Mouse (Mus musculus): Measurements from ENCODE around the gene Phb2. TPM values are rescaled to one million over a fixed set of nuclear protein-coding genes. Genes with fewer than 3 reads are reported as not detected.

Gene Phb2
- polyA plus RNA-seq (2014; fragmentation: Illumina TruSeq; extraction: RNeasy Lipid Tissue Mini Kit (QIAGEN cat#74804)): 26.3 TPM

DNA sequence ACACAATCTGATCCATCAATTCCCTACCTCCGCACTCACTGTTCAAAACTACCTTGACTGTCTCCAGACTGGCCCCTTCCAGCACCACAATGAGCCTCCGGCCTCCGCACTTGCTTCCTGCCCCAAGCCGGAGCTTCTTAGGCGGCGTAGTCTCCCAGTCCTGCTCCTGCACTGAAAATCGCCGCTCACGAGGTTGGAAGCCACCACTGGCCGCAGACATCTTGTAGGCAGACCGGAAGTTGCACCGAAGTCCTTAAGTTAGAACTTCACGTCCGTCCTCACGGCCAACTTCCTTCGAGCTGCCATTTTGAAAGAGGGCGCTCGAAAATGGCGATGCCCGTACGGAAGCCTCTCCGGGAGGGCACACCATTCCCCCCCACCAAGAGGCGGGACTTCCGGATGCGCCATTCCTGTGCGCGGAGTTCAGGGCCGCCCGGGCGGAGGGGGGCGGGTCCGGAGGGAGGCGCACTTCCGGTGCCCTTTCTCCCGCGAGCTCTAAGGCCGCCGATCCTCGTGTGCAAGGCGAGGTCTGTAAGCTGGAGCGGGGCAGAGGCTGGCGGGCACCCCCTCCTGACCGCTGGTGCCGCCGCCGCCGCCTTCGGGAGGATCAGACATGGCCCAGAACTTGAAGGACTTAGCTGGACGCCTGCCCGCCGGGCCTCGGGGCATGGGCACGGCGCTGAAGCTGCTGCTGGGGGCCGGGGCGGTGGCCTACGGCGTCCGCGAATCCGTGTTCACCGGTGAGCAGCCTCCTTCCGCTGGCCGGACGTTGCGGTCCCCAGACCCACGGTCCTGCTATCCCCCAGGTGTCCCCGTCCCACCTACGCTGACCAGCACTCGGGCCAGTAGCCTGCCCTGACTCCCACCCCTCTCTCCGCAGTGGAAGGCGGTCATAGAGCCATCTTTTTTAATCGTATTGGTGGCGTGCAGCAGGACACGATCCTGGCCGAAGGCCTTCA is at the start of gene Phb2, which contains the start of gene Emg1:
TSS of gene Phb2 (plus strand) at position 513 of the 959 bp plus-strand sequence.
TSS of gene Emg1 (minus strand) at position 355 of the 959 bp plus-strand sequence.

DNA sequence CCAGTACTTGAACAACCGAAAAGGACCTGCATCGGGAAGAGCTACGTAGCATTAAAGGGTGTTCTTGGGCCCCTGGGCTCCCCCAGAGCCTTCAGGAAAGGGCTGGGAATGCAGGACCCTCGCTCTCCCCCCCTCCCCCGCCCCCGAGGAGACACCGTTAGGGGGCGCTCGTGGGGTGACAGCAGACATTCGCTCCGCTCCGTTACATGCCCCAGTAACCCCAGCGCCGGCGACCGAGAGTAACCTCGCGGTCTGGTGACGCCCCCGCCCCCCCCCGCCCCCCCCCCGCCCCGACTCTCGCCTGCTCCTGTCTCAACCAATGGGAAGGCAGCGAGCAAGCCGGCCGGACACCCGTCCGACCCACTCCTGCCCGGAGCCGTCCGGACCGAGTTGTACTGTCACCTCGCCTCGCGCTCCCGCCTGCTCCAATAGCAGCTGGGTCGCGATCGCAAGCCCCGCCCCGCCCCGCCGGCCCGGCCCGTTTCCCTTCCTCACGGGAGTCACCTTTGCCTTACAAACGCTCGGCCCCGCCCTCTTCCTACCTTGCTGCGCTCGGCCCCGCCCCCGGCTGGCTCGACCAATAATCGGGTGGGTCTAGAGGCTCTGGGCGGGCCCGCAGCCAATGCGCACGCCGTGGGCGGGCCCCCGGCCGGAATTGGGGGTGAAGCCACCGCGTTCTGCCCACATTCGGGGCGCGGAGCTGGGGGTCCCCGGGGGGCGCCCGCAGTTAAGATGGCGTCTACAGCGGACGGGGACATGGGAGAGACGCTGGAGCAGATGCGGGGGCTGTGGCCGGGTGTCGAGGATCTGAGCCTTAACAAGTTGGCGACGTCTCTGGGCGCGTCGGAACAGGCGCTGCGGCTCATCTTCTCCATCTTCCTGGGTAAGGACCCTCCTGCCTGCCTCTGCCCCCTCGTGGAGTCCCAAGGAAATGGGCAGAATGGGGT is 49.4 kb upstream of the Phb2 start, which contains the start of gene Lpcat3:
TSS of gene Lpcat3 (plus strand) at position 551 of the 947 bp plus-strand sequence.

DNA sequence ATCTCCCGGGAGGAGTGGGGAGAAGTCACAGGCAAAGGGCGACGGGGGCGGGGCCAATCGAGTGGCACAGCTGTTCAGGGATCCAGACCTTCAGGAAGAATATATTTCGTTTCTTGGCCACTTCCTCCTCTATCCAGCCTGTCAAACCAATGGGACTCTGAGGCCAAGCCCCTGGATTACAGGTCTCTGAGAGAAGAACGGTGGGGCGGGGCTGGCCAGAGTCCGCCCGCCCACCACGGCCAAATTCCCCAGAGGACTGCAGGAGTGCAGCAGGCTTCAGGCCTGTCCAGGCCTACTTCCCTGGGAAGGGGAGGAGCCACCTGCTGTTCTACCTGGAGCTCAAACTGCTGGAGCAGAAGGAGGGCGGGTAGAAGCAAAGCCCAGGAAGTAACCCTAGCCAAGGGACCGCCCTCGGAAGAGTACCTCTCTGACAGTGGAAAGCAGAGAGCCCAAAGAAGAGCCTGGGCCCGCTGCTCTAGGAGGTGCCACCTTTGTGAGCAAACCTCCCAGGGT is 26.4 kb downstream of the Phb2 start, which contains the start of gene Ptpn6:
TSS of gene Ptpn6 (minus strand) at position 204 of the 513 bp plus-strand sequence.

DNA sequence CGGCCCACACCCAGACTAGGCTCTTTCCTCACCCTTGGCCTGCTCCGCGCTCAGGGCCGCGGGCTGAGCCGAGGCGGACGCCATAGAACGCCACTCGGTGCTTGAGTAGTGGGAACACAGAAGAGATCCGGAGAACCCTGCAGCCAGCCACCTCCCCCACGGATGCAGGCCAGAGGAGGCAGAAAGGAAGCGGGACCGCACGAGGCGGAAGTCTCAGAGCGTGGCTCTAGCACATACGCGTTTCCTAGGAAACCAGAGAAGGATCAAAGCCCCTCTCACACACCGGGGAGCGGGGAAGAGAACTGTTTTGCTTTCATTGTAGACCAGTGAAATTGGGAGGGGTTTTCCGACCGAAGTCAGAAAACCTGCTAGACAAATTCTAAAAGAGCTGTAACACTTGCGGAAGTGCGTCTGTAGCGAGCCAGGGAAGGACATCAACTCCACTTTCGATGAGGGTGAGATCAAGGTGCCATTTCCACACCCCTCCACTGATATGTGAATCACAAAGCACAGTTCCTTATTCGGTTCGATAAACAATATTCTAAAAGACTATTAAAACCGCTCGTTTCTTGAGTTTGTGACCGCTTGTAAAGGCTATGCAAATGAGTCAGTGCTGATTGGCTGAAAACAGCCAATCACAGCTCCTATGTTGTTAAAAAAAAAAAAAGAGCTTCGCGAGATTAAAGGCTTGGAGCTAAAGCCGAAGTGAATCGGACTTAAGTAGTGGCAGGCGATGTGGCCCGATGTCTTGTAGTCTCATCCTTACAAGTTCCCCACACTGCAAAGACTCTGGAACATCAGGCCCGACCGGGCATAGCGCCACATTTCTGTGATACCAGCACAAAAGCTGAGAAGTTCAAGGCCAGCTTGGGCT is 29.0 kb downstream of the Phb2 start, which contains the start of gene Grcc10:
TSS of gene Grcc10 (minus strand) at position 487 of the 874 bp plus-strand sequence.

DNA sequence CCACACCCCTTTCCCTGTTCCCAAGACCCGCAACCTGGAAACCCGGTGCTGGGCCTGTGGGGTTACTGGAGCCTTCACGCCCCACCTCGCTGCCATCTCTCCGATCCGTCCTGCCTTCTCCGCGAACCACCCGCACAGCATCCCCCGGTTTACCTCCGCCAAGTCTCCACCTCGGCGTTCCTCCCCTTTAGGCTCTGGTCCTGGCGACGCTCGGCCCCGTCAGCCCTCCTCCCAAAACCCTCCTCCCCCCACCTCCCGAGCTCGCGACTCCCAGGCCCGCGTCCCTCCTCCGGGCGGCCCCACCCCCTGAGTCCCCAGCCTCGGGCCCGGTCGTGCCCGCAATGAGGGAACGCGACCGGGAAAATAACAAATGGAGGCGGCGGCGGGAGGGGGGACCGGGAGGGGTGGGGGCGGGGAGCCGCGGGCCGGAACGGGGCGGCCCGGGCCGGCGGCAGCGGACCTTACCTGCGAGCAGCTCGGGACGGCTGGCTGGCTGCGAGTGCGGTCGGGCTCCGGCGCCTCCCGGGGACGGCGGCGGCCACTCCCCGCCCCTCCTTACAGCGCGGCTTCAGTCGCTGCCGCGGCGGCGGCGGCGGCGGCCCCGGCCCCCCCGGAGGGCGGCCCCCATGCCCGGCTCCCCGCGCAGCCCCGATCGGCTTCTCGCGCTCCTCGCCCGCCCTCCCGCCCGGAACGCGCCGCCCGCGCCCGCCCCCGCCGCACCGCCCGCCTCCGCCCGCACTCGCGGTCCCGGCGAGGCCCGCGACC is 43.9 kb downstream of the Phb2 start, which contains the start of the genes Gm45234 and Atn1:
TSS of gene Gm45234 (minus strand) at position 191 of the 765 bp plus-strand sequence.
TSS of gene Atn1 (minus strand) at position 694 of the 765 bp plus-strand sequence.

Other genes starting within 250 kb of the Phb2 start
- gene Clstn3, start 247.5 kb upstream of the Phb2 start, polyA plus RNA-seq (2014; fragmentation: Illumina TruSeq; extraction: RNeasy Lipid Tissue Mini Kit (QIAGEN cat#74804)): 0.97 TPM
- 3.4 TPM for gene C1rl, start 219.2 kb upstream of the Phb2 start, polyA plus RNA-seq (2014; fragmentation: Illumina TruSeq; extraction: RNeasy Lipid Tissue Mini Kit (QIAGEN cat#74804))
- 29.5 TPM for gene C1ra, start 199.9 kb upstream of the Phb2 start, polyA plus RNA-seq (2014; fragmentation: Illumina TruSeq; extraction: RNeasy Lipid Tissue Mini Kit (QIAGEN cat#74804))
- gene C1s1, start 170.0 kb upstream of the Phb2 start, polyA plus RNA-seq (2014; fragmentation: Illumina TruSeq; extraction: RNeasy Lipid Tissue Mini Kit (QIAGEN cat#74804)): 221 TPM
- gene C1rb, start 142.0 kb upstream of the Phb2 start, polyA plus RNA-seq (2014; fragmentation: Illumina TruSeq; extraction: RNeasy Lipid Tissue Mini Kit (QIAGEN cat#74804)): not detected
- 0.40 TPM for gene C1s2, start 76.3 kb upstream of the Phb2 start, polyA plus RNA-seq (2014; fragmentation: Illumina TruSeq; extraction: RNeasy Lipid Tissue Mini Kit (QIAGEN cat#74804))
- gene Lpcat3, start 49.3 kb upstream of the Phb2 start, polyA plus RNA-seq (2014; fragmentation: Illumina TruSeq; extraction: RNeasy Lipid Tissue Mini Kit (QIAGEN cat#74804)): 40.5 TPM
- gene Emg1, start 158 bp upstream of the Phb2 start, polyA plus RNA-seq (2014; fragmentation: Illumina TruSeq; extraction: RNeasy Lipid Tissue Mini Kit (QIAGEN cat#74804)): 13.2 TPM
- gene Ptpn6, start 26.4 kb downstream of the Phb2 start, polyA plus RNA-seq (2014; fragmentation: Illumina TruSeq; extraction: RNeasy Lipid Tissue Mini Kit (QIAGEN cat#74804)): 4.1 TPM
- 2.1 TPM for gene Grcc10, start 29.0 kb downstream of the Phb2 start, polyA plus RNA-seq (2014; fragmentation: Illumina TruSeq; extraction: RNeasy Lipid Tissue Mini Kit (QIAGEN cat#74804))
- not detected for gene Gm45234, start 43.7 kb downstream of the Phb2 start, polyA plus RNA-seq (2014; fragmentation: Illumina TruSeq; extraction: RNeasy Lipid Tissue Mini Kit (QIAGEN cat#74804))
- 0.66 TPM for gene Atn1, start 44.2 kb downstream of the Phb2 start, polyA plus RNA-seq (2014; fragmentation: Illumina TruSeq; extraction: RNeasy Lipid Tissue Mini Kit (QIAGEN cat#74804))
- gene Eno2, start 57.3 kb downstream of the Phb2 start, polyA plus RNA-seq (2014; fragmentation: Illumina TruSeq; extraction: RNeasy Lipid Tissue Mini Kit (QIAGEN cat#74804)): 0.48 TPM
- 3.8 TPM for gene Lrrc23, start 67.4 kb downstream of the Phb2 start, polyA plus RNA-seq (2014; fragmentation: Illumina TruSeq; extraction: RNeasy Lipid Tissue Mini Kit (QIAGEN cat#74804))
- not detected for gene Spsb2, start 96.3 kb downstream of the Phb2 start, polyA plus RNA-seq (2014; fragmentation: Illumina TruSeq; extraction: RNeasy Lipid Tissue Mini Kit (QIAGEN cat#74804))
- 12.8 TPM for gene Tpi1, start 102.0 kb downstream of the Phb2 start, polyA plus RNA-seq (2014; fragmentation: Illumina TruSeq; extraction: RNeasy Lipid Tissue Mini Kit (QIAGEN cat#74804))
- gene Usp5, start 117.1 kb downstream of the Phb2 start, polyA plus RNA-seq (2014; fragmentation: Illumina TruSeq; extraction: RNeasy Lipid Tissue Mini Kit (QIAGEN cat#74804)): 23.2 TPM
- gene Cdca3, start 117.2 kb downstream of the Phb2 start, polyA plus RNA-seq (2014; fragmentation: Illumina TruSeq; extraction: RNeasy Lipid Tissue Mini Kit (QIAGEN cat#74804)): 4.3 TPM
- not detected for gene Gnb3, start 127.9 kb downstream of the Phb2 start, polyA plus RNA-seq (2014; fragmentation: Illumina TruSeq; extraction: RNeasy Lipid Tissue Mini Kit (QIAGEN cat#74804))
- 1.7 TPM for gene P3h3, start 145.4 kb downstream of the Phb2 start, polyA plus RNA-seq (2014; fragmentation: Illumina TruSeq; extraction: RNeasy Lipid Tissue Mini Kit (QIAGEN cat#74804))
- gene Gpr162, start 151.6 kb downstream of the Phb2 start, polyA plus RNA-seq (2014; fragmentation: Illumina TruSeq; extraction: RNeasy Lipid Tissue Mini Kit (QIAGEN cat#74804)): not detected
- 1.4 TPM for gene Cd4, start 175.9 kb downstream of the Phb2 start, polyA plus RNA-seq (2014; fragmentation: Illumina TruSeq; extraction: RNeasy Lipid Tissue Mini Kit (QIAGEN cat#74804))
- 0.23 TPM for gene Lag3, start 199.4 kb downstream of the Phb2 start, polyA plus RNA-seq (2014; fragmentation: Illumina TruSeq; extraction: RNeasy Lipid Tissue Mini Kit (QIAGEN cat#74804))
- gene Ptms, start 207.8 kb downstream of the Phb2 start, polyA plus RNA-seq (2014; fragmentation: Illumina TruSeq; extraction: RNeasy Lipid Tissue Mini Kit (QIAGEN cat#74804)): 293 TPM
- gene Mlf2, start 219.1 kb downstream of the Phb2 start, polyA plus RNA-seq (2014; fragmentation: Illumina TruSeq; extraction: RNeasy Lipid Tissue Mini Kit (QIAGEN cat#74804)): 8.4 TPM

Measured in ovary, adult 10 weeks (tissue).